Mouse (Mus musculus) brain, embryonic 14.5 days (tissue): ENCODE data around the gene D5Ertd579e.

ENCODE experiments used
- CTCF ChIP-seq: fragments of 200-500 bp; IDR thresholded peaks from 2 replicates; pipeline ENCODE4 v1.5.1; 2012; ENCODE audit warnings: inconsistent platforms, mild to moderate bottlenecking, moderate library complexity, borderline replicate concordance; ENCODE audit not compliant: insufficient read depth, insufficient read length; ENCODE audit errors: extremely low read depth
- POLR2A ChIP-seq: fragments of 200-500 bp; IDR thresholded peaks from 2 replicates; pipeline ENCODE4 v1.6.1; 2012; ENCODE audit warnings: mild to moderate bottlenecking, inconsistent platforms, borderline replicate concordance; ENCODE audit not compliant: poor library complexity, insufficient read depth, insufficient read length, severe bottlenecking; ENCODE audit errors: extremely low read depth

GRCm38 (mm10) chr5:36738799-36739615 lies 43.2 kb upstream of the D5Ertd579e start:
- TF ChIP-seq CTCF (no peak), POLR2A (no peak)
